Mouse (Mus musculus) kidney, adult 2 months (tissue): ENCODE results near the gene Plcg1. TPM values are rescaled to one million over a fixed set of nuclear protein-coding genes. Genes with fewer than 3 reads are reported as not detected.

Experiments
- DNase-seq: peaks from one replicate; pipeline ENCODE4 v3.0.0; 2021
- H3K27ac ChIP-seq: fragments of 200-500 bp; 2 replicates; pipeline ENCODE4 v1.5.1; 2012; ENCODE audit warnings: low read depth, low read length, control low read depth, inconsistent platforms; ENCODE audit not compliant: insufficient read depth
- H3K27me3 ChIP-seq: fragments of 200-500 bp; replicated peaks from 2 replicates; pipeline ENCODE4 v1.6.1; 2012; ENCODE audit warnings: mild to moderate bottlenecking, moderate library complexity, low read length, inconsistent platforms; ENCODE audit not compliant: control insufficient read depth, insufficient read depth
- H3K36me3 ChIP-seq: fragments of 200-500 bp; 2 replicates; pipeline ENCODE4 v1.6.1; 2012; ENCODE audit warnings: mild to moderate bottlenecking, moderate library complexity, low read length, inconsistent platforms; ENCODE audit not compliant: control insufficient read depth, insufficient read depth
- H3K4me1 ChIP-seq: fragments of 200-500 bp; 2 replicates; pipeline ENCODE4 v1.6.1; 2011; ENCODE audit warnings: low read length; ENCODE audit not compliant: control insufficient read depth, insufficient read depth
- H3K4me3 ChIP-seq: fragments of 200-500 bp; 2 replicates; pipeline ENCODE4 v1.5.1; 2011; ENCODE audit warnings: mild to moderate bottlenecking, low read depth, low read length, control low read depth; ENCODE audit not compliant: insufficient read depth
- CTCF ChIP-seq: fragments of 200-500 bp; conservative IDR thresholded peaks from 2 replicates; pipeline ENCODE4 v1.5.1; 2011; ENCODE audit warnings: low read depth, mild to moderate bottlenecking, control low read depth, low read length, moderate library complexity, mixed read lengths; ENCODE audit not compliant: insufficient read depth, insufficient read length
- POLR2A ChIP-seq: fragments of 200-500 bp; IDR thresholded peaks from one replicate; pipeline ENCODE4 v1.6.1; 2011; ENCODE audit warnings: low read depth, low read length, control low read depth
- WGBS: fragments of 180-500 bp; shearing (Covaris S2); methylation state at CpG from one replicate; pipeline ENCODE4 v1.1.7; 2018; 5-methylcytosine and 5-hydroxymethylcytosine counted together
- polyA plus RNA-seq: library from polyadenylated mRNA; depleted of rRNA; stranded (reverse); fragments of >200 nt; gene quantifications from 2 replicates; pipeline ENCODE4 v1.2.3, GENCODE M21; 2012; rRNA removed

The Plcg1 gene
- polyA plus RNA-seq, 1 experiment = 33.1 TPM

DNA sequence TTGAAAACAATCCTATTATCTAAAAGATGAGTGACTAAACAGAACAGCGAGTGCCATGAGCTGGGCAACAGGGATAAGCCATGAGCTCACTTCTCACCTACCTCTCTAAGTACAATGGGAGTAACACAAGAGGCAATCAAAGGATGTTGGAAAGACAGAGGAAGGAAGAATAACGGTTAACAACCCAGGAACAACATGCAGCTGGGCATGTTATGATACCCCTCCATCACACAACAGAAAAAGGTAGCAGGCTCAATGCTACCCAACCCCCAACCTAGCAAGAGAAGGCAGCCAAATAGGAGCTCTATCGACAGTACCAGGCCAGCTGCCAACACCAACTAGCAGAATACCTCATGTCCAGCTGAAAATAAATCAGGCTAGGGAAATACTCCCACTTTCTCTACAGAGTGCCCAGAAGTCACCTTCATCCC, 75.0 kb downstream of the Plcg1 start:
- peaks cover 55% of the 10 kb centered on the region for H3K4me1 ChIP-seq
- H3K27ac ChIP-seq = peak overlapping the region; percentile 95
- WGBS = 9% methylated on average over 3 of the region's 3 CpGs
- peak; percentile 94 for DNase-seq
- no peak for TF ChIP-seq POLR2A
- TF ChIP-seq CTCF = no peak
- no peak overlapping the region for H3K4me3 ChIP-seq
- no peaks in the 10 kb centered on the region; the same call in 1 of the 2 replicates for H3K36me3 ChIP-seq
- H3K27me3 ChIP-seq = no peaks in the 10 kb centered on the region

DNA sequence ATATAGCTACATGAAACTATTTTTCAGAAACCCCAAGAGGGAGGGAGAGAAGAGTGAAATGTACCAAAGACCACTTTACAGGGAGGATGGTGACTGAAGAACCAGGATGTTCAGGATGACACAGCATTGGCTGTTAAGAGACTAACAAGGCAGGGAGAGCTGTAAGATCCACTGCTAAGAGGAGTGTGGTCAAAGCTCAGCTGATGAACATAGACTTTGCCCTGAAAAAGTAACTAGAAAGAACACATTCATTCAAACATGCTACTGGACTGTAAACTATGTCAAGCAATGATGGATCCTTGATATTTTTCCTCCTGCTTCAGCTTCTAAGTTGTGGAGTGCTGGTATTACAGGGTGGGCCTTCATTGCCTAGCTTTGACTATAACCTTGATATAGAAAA, 79.3 kb downstream of the Plcg1 start:
- peak overlapping the region; percentile 35 for H3K27ac ChIP-seq
- H3K4me3 ChIP-seq = no peak overlapping the region
- TF ChIP-seq POLR2A (no peak), CTCF (no peak)
- H3K27me3 ChIP-seq = no peaks in the 10 kb centered on the region
- H3K36me3 ChIP-seq = peaks cover 2% of the 10 kb centered on the region
- DNase-seq = peak; percentile 78
- H3K4me1 ChIP-seq = peaks cover 36% of the 10 kb centered on the region

DNA sequence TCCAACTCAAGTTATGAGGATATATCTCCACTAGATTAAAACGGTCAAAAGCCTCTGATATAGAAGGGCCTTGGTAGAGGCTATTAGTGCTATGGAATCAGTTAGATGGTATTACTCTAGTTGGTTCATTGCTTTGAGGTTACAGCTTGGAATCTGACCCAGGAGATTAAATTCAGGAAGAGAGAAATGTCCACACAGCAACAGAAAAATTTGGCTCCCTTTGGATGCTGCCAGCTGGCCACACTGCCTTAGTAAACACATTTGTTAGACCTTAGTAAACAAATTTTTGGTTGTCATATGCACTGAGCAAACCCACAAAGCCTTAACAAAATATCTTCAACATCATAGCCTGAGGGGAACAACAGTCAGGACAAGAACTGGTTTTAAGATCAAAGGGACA, 79.7 kb downstream of the Plcg1 start:
- Histone ChIP-seq H3K4me1 (peaks cover 34% of the 10 kb centered on the region), H3K27me3 (no peaks in the 10 kb centered on the region), H3K36me3 (peaks cover 4% of the 10 kb centered on the region), H3K4me3 (no peak overlapping the region), H3K27ac (peak overlapping the region; percentile 63)
- 63% methylated on average over 1 of the region's 1 CpGs for WGBS
- DNase-seq = peak; percentile 51
- TF ChIP-seq POLR2A (no peak), CTCF (no peak)

Other genes with a start within 250 kb of the Plcg1 start
- 7.0 and 9.2 TPM in 2 replicates for gene Top1, start 85.4 kb upstream of the Plcg1 start, polyA plus RNA-seq
- 16.9 and 18.7 TPM in 2 replicates for gene Zhx3, start 141.7 kb downstream of the Plcg1 start, polyA plus RNA-seq
- 8.4 and 10.1 TPM in 2 replicates for gene Lpin3, start 149.4 kb downstream of the Plcg1 start, polyA plus RNA-seq
- gene Emilin3, start 181.0 kb downstream of the Plcg1 start, polyA plus RNA-seq = not detected in 2 replicates